Mouse (Mus musculus) small intestine, adult 2 months (tissue): ENCODE measurements at regions not wholly inside any gene's neighbourhood (a gene's known extent, or its start where the extent isn't known, plus 50 kb on each side); places are given as distances from the start of the nearest gene placed in this dataset.

Source experiments
- H3K27ac ChIP-seq: fragments of 200-500 bp; 2 replicates; pipeline ENCODE4 v1.5.1; 2012; ENCODE audit warnings: low read depth, low read length, control low read depth, inconsistent platforms; ENCODE audit not compliant: insufficient read depth
- H3K27me3 ChIP-seq: fragments of 200-500 bp; 2 replicates; pipeline ENCODE4 v1.6.1; 2012; ENCODE audit warnings: mild to moderate bottlenecking, moderate library complexity, low read length, inconsistent platforms; ENCODE audit not compliant: control insufficient read depth, insufficient read depth
- H3K36me3 ChIP-seq: fragments of 200-500 bp; 2 replicates; pipeline ENCODE4 v1.6.1; 2012; ENCODE audit warnings: mild to moderate bottlenecking, low read length, control low read depth, inconsistent platforms; ENCODE audit not compliant: control insufficient read depth, insufficient read depth
- H3K4me1 ChIP-seq: fragments of 200-500 bp; 2 replicates; pipeline ENCODE4 v1.6.1; 2012; ENCODE audit warnings: low read length, inconsistent platforms, mixed read lengths; ENCODE audit not compliant: control insufficient read depth, insufficient read depth, insufficient read length
- H3K4me3 ChIP-seq: fragments of 200-500 bp; 2 replicates; pipeline ENCODE4 v1.5.1; 2012; ENCODE audit warnings: low read depth, mild to moderate bottlenecking, control low read depth, inconsistent platforms, low read length, moderate library complexity
- CTCF ChIP-seq: fragments of 200-500 bp; IDR thresholded peaks from 2 replicates; pipeline ENCODE4 v1.5.1; 2012; ENCODE audit warnings: low read depth, mild to moderate bottlenecking, control low read depth, inconsistent platforms, low read length, moderate library complexity, mixed read lengths; ENCODE audit not compliant: insufficient replicate concordance, insufficient read length; ENCODE audit errors: extremely low read depth
- POLR2A ChIP-seq: fragments of 200-500 bp; IDR thresholded peaks from 2 replicates; pipeline ENCODE4 v1.6.1; 2012; ENCODE audit warnings: low read depth, mild to moderate bottlenecking, control low read depth, inconsistent platforms, low read length, moderate library complexity
- WGBS: fragments of 180-500 bp; shearing (Covaris S2); methylation state at CpG from one replicate; pipeline ENCODE4 v1.1.7; 2018; 5-methylcytosine and 5-hydroxymethylcytosine counted together

DNA sequence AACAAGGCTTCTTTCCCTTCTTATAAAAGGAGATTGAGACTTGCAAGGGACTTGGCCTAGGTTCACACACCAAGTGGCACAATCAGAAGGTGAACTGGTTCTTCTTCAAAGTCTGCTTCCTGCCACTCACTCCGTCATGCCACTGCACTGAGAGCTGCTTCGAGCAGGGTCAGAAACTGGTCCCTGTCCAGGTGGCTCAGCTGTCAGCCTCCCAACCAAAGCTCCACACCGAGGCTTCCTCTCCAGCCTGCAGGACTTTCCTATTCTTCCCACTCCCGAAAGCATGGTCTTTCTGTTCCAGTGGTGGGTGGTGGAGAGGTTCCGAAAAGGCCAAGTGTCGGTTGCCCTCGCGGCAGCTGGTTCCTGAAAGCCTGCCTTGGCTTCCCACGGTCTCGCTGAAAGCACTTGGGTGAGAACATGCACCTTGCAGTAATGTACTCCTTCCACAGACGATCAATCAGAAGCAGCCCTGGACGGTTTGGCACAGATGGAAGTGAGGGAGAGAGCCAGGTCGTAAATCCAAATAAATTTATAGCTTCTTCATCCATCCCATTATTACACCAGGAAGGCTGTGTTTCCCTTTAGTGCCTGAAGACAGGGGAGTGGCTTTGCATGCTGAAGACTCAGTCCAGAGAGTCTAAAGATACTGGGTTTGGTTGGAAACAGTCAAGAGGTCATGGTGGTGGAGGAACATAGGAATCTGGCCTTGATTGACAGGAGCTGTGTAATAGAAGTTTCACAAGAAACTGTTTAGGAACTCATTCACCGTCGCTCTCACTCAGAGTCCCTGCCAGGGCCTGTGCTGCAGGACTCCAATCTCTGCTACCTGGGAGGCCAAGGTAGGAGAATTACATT lies 306.1 kb upstream of the 4930535I16Rik start:
- H3K36me3 ChIP-seq = no peaks in the 10 kb centered on the region
- H3K4me3 ChIP-seq = no peak overlapping the region
- TF ChIP-seq POLR2A (no peak), CTCF (no peak)
- no peaks in the 10 kb centered on the region for H3K27me3 ChIP-seq
- WGBS = 75% methylated on average over 15 of the region's 15 CpGs
- H3K27ac ChIP-seq = no peak overlapping the region
- H3K4me1 ChIP-seq = no peaks in the 10 kb centered on the region

- no peaks in the 10 kb centered on the region for H3K4me1 ChIP-seq
- H3K27ac ChIP-seq = no peak overlapping the region
- WGBS = 72% methylated on average over 4 of the region's 4 CpGs
- TF ChIP-seq POLR2A = no peak
- TF ChIP-seq CTCF = no peak
- H3K36me3 ChIP-seq = no peaks in the 10 kb centered on the region
- no peaks in the 10 kb centered on the region for H3K27me3 ChIP-seq
- no peak overlapping the region for H3K4me3 ChIP-seq
Observed at GRCm38 (mm10) chr4:124221736-124222135, 303.9 kb upstream of the 4930535I16Rik start.

GRCm38 (mm10) chr4:124217206-124217605 lies 299.4 kb upstream of the 4930535I16Rik start:
- WGBS = 19% methylated on average over 10 of the region's 10 CpGs

GRCm38 (mm10) chr4:124216351-124216750 lies 298.5 kb upstream of the 4930535I16Rik start:
- Histone ChIP-seq H3K4me1 (no peaks in the 10 kb centered on the region), H3K27me3 (no peaks in the 10 kb centered on the region), H3K36me3 (no peaks in the 10 kb centered on the region), H3K27ac (no peak overlapping the region), H3K4me3 (no peak overlapping the region)
- TF ChIP-seq CTCF (no peak), POLR2A (no peak)
- 64% methylated on average over 5 of the region's 5 CpGs for WGBS

More at GRCm38 (mm10) chr4:124217206-124217605, 299.4 kb upstream of the 4930535I16Rik start:
- Histone ChIP-seq H3K27ac (no peak overlapping the region), H3K36me3 (no peaks in the 10 kb centered on the region), H3K4me1 (no peaks in the 10 kb centered on the region), H3K27me3 (no peaks in the 10 kb centered on the region), H3K4me3 (no peak overlapping the region)
- TF ChIP-seq POLR2A = no peak

DNA sequence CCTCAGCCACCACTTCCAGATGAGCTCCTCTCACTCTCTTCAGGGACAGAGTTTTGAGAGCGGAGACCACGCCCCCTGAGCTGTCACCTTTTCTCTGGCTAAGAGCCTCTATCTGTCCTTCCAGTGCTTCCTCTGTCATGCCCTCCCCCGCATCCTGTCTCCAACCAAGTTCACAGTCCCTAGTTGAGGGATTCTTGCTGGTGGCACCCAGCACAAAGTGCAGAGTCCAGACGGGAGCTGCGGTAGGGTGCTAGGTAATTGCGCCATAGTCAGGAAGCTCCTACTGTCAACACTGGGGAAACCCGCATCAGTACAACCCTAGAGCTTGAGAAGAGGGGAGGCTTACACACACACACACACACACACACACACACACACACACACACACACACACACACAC lies 297.3 kb upstream of the 4930535I16Rik start:
- 47% methylated on average over 7 of the region's 7 CpGs for WGBS
- no peaks in the 10 kb centered on the region for H3K4me1 ChIP-seq
- H3K4me3 ChIP-seq = no peak overlapping the region
- no peaks in the 10 kb centered on the region for H3K27me3 ChIP-seq
- H3K36me3 ChIP-seq = no peaks in the 10 kb centered on the region
- no peak for TF ChIP-seq CTCF
- no peak for TF ChIP-seq POLR2A
- H3K27ac ChIP-seq = no peak overlapping the region

DNA sequence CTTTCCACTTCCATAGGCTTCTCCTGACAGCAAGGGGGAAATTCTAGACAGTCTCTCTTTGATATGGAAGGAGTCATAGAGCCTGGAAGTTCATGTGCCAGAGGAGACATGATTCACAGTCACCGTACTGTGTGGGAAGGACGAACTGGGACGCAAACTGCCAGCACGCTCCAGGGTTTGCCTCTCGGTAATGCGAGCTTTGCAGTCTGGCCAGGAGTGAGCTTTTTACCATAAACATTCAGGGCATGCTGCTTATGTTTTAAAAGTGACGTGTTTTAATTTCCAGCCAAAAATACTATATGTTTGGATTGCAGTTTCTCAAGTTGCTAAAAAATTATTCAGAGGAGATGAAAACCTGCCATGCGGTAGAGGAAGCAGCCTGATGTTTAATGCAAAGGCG lies 292.3 kb upstream of the 4930535I16Rik start:
- 82% methylated on average over 9 of the region's 9 CpGs for WGBS
- H3K27me3 ChIP-seq = no peaks in the 10 kb centered on the region
- no peak overlapping the region for H3K27ac ChIP-seq
- TF ChIP-seq CTCF (no peak), POLR2A (no peak)
- no peaks in the 10 kb centered on the region for H3K36me3 ChIP-seq
- H3K4me3 ChIP-seq = no peak overlapping the region
- no peaks in the 10 kb centered on the region for H3K4me1 ChIP-seq

DNA sequence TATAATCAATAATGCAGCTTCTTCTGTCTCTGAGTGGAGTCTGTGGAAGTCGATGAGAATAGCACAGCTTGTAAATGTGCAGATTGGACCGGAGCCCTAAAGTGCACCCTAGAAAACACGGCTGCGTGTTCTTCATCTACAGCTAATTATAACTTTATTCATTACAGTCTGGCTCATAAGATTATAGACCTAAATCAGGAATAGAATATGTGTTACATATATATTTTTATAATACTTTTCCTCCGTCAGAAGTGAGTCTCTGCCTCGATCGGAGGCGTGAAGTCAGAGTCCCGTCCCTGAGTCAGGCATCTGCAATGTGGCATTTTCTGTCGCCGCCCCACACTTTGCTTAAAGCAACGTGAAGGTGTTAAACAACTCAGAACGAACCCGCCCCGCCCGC lies 288.7 kb upstream of the 4930535I16Rik start:
- 73% methylated on average over 16 of the region's 16 CpGs for WGBS
- TF ChIP-seq POLR2A (no peak), CTCF (no peak)
- Histone ChIP-seq H3K4me3 (no peak overlapping the region), H3K4me1 (no peaks in the 10 kb centered on the region), H3K27ac (no peak overlapping the region), H3K36me3 (no peaks in the 10 kb centered on the region), H3K27me3 (no peaks in the 10 kb centered on the region)
